Mouse (Mus musculus) lung, adult 2 months (tissue): ENCODE measurements at regions not wholly inside any gene's neighbourhood (a gene's known extent, or its start where the extent isn't known, plus 50 kb on each side); places are given as distances from the start of the nearest gene placed in this dataset.

Experiments
- CTCF ChIP-seq: fragments of 200-500 bp; IDR thresholded peaks from 2 replicates; pipeline ENCODE4 v1.5.1; 2011; ENCODE audit warnings: mild to moderate bottlenecking, low read length, control low read depth; ENCODE audit not compliant: insufficient read depth
- POLR2A ChIP-seq: fragments of 200-500 bp; IDR thresholded peaks from 2 replicates; pipeline ENCODE4 v1.6.1; 2011; ENCODE audit warnings: low read depth, mild to moderate bottlenecking, control low read depth, low read length, borderline replicate concordance; ENCODE audit errors: extremely low read depth

DNA sequence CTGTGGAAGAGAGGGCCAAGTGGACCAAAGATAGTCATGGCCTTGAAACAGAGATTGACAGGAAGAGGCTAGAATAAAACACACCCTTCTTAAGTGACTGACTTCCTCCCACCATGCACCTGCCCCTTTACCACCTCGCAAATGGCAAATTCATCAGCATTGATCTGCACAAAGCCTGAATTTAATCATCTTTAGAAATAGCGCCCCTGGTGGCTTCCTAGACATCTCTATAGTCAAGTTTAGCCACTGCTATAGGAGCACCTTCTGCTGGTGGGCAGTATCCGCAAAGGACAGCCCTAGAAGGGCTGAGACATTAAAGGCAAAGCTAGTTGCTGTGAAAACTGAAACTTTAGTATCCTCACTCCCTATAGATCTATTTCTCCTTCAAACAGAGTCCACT is 305.8 kb upstream of the Tenm4 start:
- TF ChIP-seq POLR2A (no peak), CTCF (no peak)
